Mouse (Mus musculus): Measurements from ENCODE around the gene Mafb.
A peak's percentile ranks its signal among the peaks of the same experiment; 100 is the strongest.

Gene Mafb

DNA sequence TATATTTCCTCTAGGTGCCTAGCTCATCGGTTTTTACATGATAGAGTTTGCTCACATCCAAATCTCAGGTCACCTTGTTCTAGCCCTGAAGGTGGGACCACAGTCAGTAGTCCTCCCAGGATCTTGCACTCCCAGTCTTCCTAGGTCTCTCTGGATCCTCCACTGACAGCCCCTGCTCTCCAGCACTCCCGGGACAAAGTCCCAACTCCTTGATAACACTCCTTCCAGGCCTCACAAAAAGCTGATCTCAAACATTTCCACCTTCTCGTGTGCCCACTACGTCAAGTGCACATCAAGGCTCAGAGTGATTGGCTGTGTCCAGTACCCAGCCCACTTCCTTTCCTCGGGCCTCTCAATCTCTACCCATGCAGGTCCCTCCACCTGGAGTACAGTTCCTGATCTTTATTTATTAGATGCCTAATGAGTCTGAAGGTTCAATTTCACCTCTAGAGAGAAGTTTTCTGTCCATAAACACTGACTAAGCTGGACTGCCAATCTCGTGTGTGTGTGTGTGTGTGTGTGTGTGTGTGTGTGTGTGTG lies 41.7 kb downstream of the Mafb start:
- no peak for DNase-seq

DNA sequence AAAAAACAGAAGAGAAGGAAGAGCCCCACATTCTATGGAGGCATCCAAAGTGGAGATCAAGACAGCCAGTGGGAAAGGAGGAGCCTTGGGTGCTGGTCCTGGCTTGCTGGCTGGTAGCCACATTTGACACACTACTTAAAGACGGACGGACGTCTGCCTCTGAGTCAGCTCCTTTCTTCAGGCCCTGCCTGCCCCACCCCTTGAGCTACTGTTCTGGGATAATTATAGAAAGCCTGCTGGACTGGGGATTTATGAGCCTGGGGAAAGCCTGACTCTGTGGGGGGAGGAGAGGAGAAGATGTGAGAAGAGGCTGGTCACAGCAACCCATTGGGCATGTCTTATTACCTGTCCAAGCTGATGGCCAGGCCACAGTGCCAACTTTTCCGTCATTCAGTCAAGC lies 45.0 kb downstream of the Mafb start:
- no peak for DNase-seq

DNA sequence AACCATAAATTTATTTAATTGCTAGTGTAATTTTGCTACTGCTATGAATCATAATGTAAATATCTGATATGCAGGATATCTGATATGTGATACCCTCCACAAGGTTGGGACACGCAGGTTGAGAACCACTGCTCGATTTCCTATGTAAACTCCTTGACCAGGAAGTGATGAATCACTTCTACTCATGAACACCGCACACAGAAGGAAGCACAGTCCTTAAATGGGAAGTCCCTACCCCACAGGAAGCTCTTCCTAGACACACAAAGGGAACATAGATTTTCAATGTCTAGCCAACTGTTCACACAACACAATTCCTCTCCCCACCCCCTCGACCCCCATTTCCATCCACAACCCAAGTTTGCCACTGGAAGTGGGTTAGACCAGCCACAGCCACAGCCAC lies 48.6 kb downstream of the Mafb start:
- peak in 1 of 2 experiments; percentile 7 for DNase-seq
